Mouse (Mus musculus): ENCODE measurements at regions not wholly inside any gene's neighbourhood (a gene's known extent, or its start where the extent isn't known, plus 50 kb on each side); places are given as distances from the start of the nearest gene placed in this dataset.

DNA sequence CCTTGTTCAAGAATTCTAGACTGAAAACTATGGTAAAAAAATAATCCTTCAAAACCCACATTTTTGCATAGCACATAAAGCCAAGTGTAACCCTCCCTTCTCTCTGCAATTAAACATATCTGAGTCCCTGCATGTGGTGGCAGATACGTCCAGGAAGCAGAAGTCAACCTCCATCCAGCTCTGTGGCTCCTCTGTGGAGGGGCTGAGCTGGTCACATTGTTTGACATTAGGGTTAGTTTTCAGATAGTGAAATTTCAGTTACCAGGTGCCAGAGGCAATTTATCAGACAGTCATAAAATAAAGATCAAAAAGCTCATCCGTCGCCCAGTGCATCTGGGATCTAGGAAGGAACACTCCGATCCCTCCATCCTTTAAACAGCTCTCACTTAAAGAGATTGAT lies 77.1 kb upstream of the Nt5c1b start:
- TF ChIP-seq CTCF (IDR thresholded peaks at IDR 0.05; ENCODE audit: borderline replicate concordance, extremely low read depth, insufficient read depth, insufficient read length): no peak
- TF ChIP-seq POLR2A (IDR thresholded peaks at IDR 0.05; ENCODE audit: borderline replicate concordance, extremely low read depth, insufficient read depth, insufficient read length, poor library complexity, severe bottlenecking): no peak
